Mouse (Mus musculus) right cerebral cortex, postnatal 36 days (tissue): Measurements from ENCODE around the gene Ppan.
A peak's percentile ranks its signal among the peaks of the same experiment; 100 is the strongest.

ENCODE experiments used
- DNase-seq, 2 experiments: peaks; one replicate each; pipeline ENCODE4 v3.0.0; 2022; ENCODE audit warnings: low spot score in 2 of 2, mixed read lengths in 1 of 2

Gene Ppan

GRCm38 (mm10) chr9:20887704-20888385 is at the start of gene Ppan:
TSS of gene Ppan (plus strand) at chr9:20888175.
- peak; percentile 95 to 97 for DNase-seq

- DNase-seq = no peak
These were observed 49.0 kb upstream of the Ppan start for GRCm38 (mm10) chr9:20838931-20839330.

- no peak for DNase-seq
These were observed 45.8 kb upstream of the Ppan start for GRCm38 (mm10) chr9:20842211-20842610.

- no peak for DNase-seq
These were observed 45.3 kb upstream of the Ppan start for GRCm38 (mm10) chr9:20842670-20843069.

GRCm38 (mm10) chr9:20850179-20850578 is 37.8 kb upstream of the Ppan start:
- DNase-seq = no peak

GRCm38 (mm10) chr9:20857131-20857530 is 30.8 kb upstream of the Ppan start:
- DNase-seq = no peak

GRCm38 (mm10) chr9:20859926-20860325 is 28.0 kb upstream of the Ppan start:
- DNase-seq = no peak

GRCm38 (mm10) chr9:20861821-20862220 is 26.2 kb upstream of the Ppan start:
- DNase-seq = no peak

GRCm38 (mm10) chr9:20862225-20862624 is 25.8 kb upstream of the Ppan start:
- DNase-seq = no peak

GRCm38 (mm10) chr9:20866879-20867278 is 21.1 kb upstream of the Ppan start:
- DNase-seq = no peak

GRCm38 (mm10) chr9:20868448-20869001 is 19.4 kb upstream of the Ppan start, which contains the start of gene A230050P20Rik:
TSS of gene A230050P20Rik (plus strand) at chr9:20868642.
- peak; percentile 76 to 81 for DNase-seq

- no peak for DNase-seq
These were observed 18.7 kb upstream of the Ppan start for GRCm38 (mm10) chr9:20869246-20869645.

GRCm38 (mm10) chr9:20870211-20871173 is 17.5 kb upstream of the Ppan start:
- no peak for DNase-seq

- DNase-seq = no peak
These were observed 15.0 kb upstream of the Ppan start for GRCm38 (mm10) chr9:20872991-20873390.

- no peak for DNase-seq
These were observed 14.5 kb upstream of the Ppan start for GRCm38 (mm10) chr9:20873521-20873920.

- no peak for DNase-seq
These were observed 12.8 kb upstream of the Ppan start for GRCm38 (mm10) chr9:20875021-20875790.

GRCm38 (mm10) chr9:20876318-20877117 is 11.5 kb upstream of the Ppan start:
- no peak for DNase-seq

GRCm38 (mm10) chr9:20877118-20878040 is 10.6 kb upstream of the Ppan start:
- DNase-seq = no peak

- DNase-seq = peak; percentile 99 to 100
These were observed 9.8 kb upstream of the Ppan start for GRCm38 (mm10) chr9:20878041-20878709.
